Mouse (Mus musculus): ENCODE data around the gene Cldn18.

Gene Cldn18

GRCm38 (mm10) chr9:99685061-99685521 lies 32.0 kb downstream of the Cldn18 start:
- DNase-seq (ENCODE audit: low read depth, low spot score) = no peak

GRCm38 (mm10) chr9:99681980-99682570 lies 35.0 kb downstream of the Cldn18 start:
- no peak for DNase-seq (ENCODE audit: low read depth, low spot score)

GRCm38 (mm10) chr9:99675714-99676113 lies 41.4 kb downstream of the Cldn18 start:
- DNase-seq (ENCODE audit: low read depth, low spot score) = no peak

- DNase-seq (ENCODE audit: low read depth, low spot score) = no peak
Observed at GRCm38 (mm10) chr9:99671603-99672002, 45.5 kb downstream of the Cldn18 start.

GRCm38 (mm10) chr9:99667596-99667995 lies 49.5 kb downstream of the Cldn18 start:
- no peak for DNase-seq (ENCODE audit: low read depth, low spot score)

- no peak for DNase-seq (ENCODE audit: low read depth, low spot score)
Observed at GRCm38 (mm10) chr9:99662887-99663286, 54.2 kb downstream of the Cldn18 start.

GRCm38 (mm10) chr9:99662406-99662805 lies 54.7 kb downstream of the Cldn18 start:
- no peak for DNase-seq (ENCODE audit: low read depth, low spot score)

GRCm38 (mm10) chr9:99661606-99662166 lies 55.4 kb downstream of the Cldn18 start:
- no peak for DNase-seq (ENCODE audit: low read depth, low spot score)

- DNase-seq (ENCODE audit: low read depth, low spot score) = no peak
Observed at GRCm38 (mm10) chr9:99660756-99661155, 56.3 kb downstream of the Cldn18 start.

- no peak for DNase-seq (ENCODE audit: low read depth, low spot score)
Observed at GRCm38 (mm10) chr9:99646102-99646501, 71.0 kb downstream of the Cldn18 start.

GRCm38 (mm10) chr9:99645416-99645815 lies 71.7 kb downstream of the Cldn18 start:
- no peak for DNase-seq (ENCODE audit: low read depth, low spot score)

GRCm38 (mm10) chr9:99639957-99640356 lies 77.1 kb downstream of the Cldn18 start:
- DNase-seq (ENCODE audit: low read depth, low spot score) = no peak

Measured in brain, embryonic 18.5 days (tissue).